Mouse (Mus musculus): Measurements from ENCODE around the gene Serpinb6d.

Serpinb6d gene

DNA sequence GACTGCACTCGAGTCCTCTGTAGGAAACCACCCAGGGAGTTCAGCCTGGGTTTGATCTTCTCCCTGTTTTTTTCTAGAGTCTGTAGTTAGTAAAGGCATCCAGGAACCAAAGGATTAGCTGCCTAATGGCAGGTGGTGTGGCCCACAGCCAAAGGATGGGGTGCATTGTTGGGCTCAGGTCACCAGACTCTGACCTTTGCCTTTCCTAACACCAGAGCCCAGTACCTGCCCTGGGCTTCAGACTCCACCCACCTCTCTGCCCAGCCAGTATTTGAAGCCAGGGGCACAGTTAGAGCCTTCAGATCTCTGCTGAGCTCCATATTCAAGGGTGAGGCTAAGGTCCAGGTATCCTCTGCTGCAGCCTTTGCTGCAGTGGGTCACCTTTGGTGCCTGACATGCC, at the start of gene Serpinb6d:
Gene Serpinb6d (plus strand): TSS at position 301 of the 400 bp plus-strand sequence.
- no peak for DNase-seq (ENCODE audit: low read depth)

DNA sequence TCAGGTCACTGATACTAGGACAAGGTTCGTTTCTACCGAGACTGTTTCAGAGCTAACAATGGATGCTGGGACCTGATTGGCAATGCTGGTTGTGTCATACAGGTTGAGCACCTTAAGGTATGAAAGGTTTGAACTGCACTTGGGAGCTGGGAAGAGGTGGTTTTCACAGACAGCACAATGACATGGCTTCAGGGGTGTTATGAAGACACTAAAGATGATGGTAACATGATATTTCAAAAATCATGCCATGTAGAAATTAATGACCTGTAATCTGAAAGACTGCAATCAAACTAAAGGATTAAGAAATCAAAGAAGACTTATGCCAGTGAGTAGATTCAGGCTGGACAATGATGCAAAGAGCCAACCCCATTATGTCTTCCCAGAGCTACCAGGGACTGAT, 38.3 kb upstream of the Serpinb6d start:
- no peak for DNase-seq (ENCODE audit: low read depth)

DNA sequence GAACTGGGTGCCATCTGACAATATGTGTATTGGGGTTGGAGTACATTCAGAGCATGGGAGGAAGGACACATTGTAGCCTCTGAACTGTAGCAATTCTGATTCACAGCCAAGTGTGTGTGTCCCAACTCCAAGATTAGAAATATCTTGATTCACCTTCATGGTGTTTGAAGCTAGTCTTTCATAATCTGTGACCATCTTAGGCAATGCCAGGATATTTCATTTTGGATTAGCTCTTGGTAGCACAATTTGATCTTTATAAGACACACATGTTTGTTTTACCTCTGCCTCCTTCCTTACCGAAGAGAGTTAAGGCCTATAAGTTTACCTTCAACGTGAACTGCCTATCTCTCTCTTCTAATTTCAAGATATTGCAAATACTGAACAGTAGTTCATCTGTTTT, 18.7 kb upstream of the Serpinb6d start:
- DNase-seq (ENCODE audit: low read depth) = no peak

DNA sequence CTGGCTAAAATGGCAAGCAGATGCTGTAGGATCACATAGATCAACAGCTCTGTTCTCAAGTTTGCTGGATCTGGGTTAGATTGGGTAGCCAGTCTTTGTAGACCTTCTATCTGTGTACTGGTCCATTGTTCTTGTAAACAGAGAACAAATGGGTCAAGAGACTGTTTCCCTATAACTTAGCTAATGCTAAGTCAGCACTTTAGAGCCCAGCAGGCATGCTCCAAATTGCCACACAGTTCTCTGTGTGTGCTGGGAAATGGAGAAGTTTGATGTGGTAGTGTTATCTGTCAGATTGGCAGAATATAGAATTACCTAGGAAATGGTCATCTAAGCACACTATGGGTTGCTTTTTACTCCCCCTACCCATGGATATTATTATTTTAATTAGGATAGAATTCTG, 1.3 kb downstream of the Serpinb6d start:
- DNase-seq (ENCODE audit: low read depth) = no peak

DNA sequence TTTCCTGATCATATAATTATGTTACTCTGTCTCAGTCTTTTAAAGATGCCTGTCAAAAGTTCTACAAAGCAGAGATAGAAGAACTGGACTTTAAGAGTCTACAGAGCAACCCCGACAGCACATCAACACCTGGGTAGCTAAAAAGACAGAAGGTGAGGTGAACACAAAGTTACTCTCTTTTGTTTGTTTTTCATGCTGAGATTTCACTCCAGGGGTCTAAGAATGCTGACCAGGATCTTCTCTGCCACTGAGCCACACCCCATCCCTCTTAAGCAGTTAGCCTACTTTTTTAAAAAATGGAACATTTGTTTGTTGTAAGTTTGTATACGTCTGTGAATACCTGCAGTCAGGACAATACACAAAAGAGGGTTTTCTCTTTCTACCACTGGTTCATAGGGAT, 59.1 kb downstream of the Serpinb6d start:
- no peak for DNase-seq (ENCODE audit: low read depth)

All from 416B (cell line).